Mouse (Mus musculus): ENCODE measurements around the gene Tmem53. TPM values are rescaled to one million over a fixed set of nuclear protein-coding genes. Genes with fewer than 3 reads are reported as not detected.
A peak's percentile ranks its signal among the peaks of the same experiment; 100 is the strongest.

The Tmem53 gene
- 31.1 and 34.5 TPM in 2 replicates for polyA plus RNA-seq (2015; fragmentation: Nextera tagmentation; extraction: Ambion mirVana)

DNA sequence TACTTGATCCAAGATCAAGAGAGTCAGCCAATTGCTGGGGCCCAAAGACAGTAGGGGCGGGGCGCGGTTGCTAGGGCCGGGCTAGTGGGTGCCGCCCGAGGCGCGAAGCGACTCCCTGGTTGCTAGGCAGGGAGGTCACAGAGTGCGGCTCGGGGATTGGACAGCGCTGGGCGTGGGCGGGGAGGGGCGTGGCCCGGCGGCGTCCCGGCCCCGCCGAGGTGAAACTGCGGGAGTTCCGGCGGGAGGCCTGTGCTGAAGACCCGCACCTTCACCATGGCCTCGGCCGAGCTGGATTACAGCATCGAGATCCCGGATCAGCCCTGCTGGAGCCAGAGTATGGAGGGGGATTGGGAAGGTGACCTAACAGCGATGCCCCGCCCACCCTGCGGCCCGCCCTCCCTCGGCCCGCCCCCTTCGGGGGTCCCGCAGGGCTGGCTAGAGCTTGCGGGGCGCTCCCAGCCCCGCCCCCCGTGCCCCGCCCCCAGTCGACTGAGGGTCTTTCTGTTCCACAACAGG is at the start of gene Tmem53, which contains the start of gene Armh1:
Gene Tmem53 (plus strand): TSS at position 151 of the 516 bp plus-strand sequence.
Gene Armh1 (minus strand): TSS at position 325 of the 516 bp plus-strand sequence.
- peak; percentile 99 for ATAC-seq (replicated peaks; ENCODE audit: insufficient number of reproducible peaks, insufficient read depth, low FRiP score, low read depth)
- H3K9ac ChIP-seq: peak within 1 kb of the TSS; percentile 68
- no peaks in the 10 kb centered on the region for H3K27me3 ChIP-seq
- H3K27ac ChIP-seq: peak within 1 kb of the TSS; percentile 86
- WGBS: under 1% methylated on average over 43 of the region's 43 CpGs
- H3K4me1 ChIP-seq (replicated peaks): peaks cover 32% of the 10 kb centered on the region
- H3K36me3 ChIP-seq: no peaks in the 10 kb centered on the region
- H3K9me3 ChIP-seq (replicated peaks): no peaks in the 10 kb centered on the region
- H3K4me3 ChIP-seq: peak within 1 kb of the TSS; percentile 71
- H3K4me2 ChIP-seq: peak within 1 kb of the TSS; percentile 68

DNA sequence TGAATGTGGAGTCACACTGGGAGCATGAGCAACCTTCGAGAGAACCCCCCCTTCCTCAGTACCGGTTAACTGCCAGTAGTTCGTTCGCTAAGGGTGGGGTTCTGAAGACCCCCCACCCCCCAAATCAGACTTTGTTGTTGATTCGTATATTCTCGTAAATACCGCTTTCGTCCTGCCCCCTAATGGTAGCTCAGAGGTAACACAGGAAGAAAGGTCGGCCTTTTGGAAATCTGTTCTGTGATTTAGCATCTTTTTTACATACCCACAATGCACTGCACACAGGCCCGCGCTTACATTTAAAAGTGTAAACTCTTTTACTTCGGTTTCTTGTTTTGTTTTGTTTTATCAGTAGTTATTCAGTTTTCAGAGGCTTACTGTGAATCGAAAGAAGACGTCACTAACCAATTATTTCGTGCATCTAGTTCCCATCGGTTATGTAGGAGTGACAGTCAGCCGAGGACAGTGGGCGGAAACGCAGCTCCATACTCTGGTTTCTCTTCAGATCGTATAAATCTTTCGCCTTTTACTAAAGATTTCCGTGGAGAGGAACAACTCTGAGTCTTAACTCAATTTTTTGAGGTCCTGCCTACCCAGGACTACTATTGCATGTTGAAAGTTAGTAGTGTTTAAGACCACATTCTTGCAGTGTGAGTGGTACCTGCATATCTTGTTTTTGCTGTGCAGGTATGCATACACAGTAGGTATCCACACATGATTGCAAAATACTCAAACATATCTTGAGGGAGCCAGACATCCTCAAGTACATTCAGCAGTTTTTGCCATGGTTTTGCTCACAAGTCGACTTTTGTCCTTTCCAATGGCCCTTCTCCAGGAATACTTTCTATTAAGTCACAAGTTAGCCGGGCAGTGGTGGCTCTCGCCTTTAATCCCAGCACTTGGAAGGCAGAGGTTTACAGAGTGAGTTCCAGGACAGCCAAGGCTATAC is 49.4 kb upstream of the Tmem53 start:
- Histone ChIP-seq H3K9ac (peak overlapping the region; percentile 36; the same call in 1 of the 2 replicates), H3K36me3 (no peaks in the 10 kb centered on the region), H3K4me2 (peak overlapping the region; percentile 56), H3K4me3 (peak overlapping the region; percentile 34), H3K27ac (peak overlapping the region; percentile 55), H3K27me3 (no peaks in the 10 kb centered on the region), H3K4me1 (replicated peaks) (no peaks in the 10 kb centered on the region), H3K9me3 (replicated peaks) (no peaks in the 10 kb centered on the region)
- ATAC-seq (replicated peaks; ENCODE audit: insufficient number of reproducible peaks, insufficient read depth, low FRiP score, low read depth): peak; percentile 67; the same call in 1 of the 2 replicates
- under 1% methylated on average over 25 of the region's 25 CpGs for WGBS

DNA sequence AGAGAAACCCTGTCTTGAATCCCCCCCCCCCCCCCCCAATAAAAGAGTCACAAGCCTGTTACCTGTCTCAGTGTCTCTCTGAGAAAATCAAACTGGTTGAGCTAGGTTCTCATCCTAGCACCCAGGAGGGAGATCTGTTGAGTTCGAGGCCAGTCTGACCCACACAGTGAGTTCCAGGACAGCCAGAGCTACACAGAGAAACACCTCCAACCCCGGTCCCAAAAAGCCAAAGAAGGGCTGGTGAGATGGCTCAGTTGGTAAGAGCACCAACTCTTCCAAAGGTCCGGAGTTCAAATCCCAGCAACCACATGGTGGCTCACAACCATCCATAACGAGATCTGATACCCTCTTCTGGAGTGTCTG is 48.8 kb upstream of the Tmem53 start:
- 63% methylated on average over 4 of the region's 4 CpGs for WGBS
- H3K36me3 ChIP-seq: no peaks in the 10 kb centered on the region
- peak overlapping the region; percentile 55 for H3K27ac ChIP-seq
- H3K9ac ChIP-seq: no peak overlapping the region
- H3K9me3 ChIP-seq (replicated peaks): no peaks in the 10 kb centered on the region
- H3K4me1 ChIP-seq (replicated peaks): no peaks in the 10 kb centered on the region
- H3K4me2 ChIP-seq: peak overlapping the region; percentile 56
- ATAC-seq (replicated peaks; ENCODE audit: insufficient number of reproducible peaks, insufficient read depth, low FRiP score, low read depth): no peak
- no peaks in the 10 kb centered on the region for H3K27me3 ChIP-seq
- H3K4me3 ChIP-seq: no peak overlapping the region

DNA sequence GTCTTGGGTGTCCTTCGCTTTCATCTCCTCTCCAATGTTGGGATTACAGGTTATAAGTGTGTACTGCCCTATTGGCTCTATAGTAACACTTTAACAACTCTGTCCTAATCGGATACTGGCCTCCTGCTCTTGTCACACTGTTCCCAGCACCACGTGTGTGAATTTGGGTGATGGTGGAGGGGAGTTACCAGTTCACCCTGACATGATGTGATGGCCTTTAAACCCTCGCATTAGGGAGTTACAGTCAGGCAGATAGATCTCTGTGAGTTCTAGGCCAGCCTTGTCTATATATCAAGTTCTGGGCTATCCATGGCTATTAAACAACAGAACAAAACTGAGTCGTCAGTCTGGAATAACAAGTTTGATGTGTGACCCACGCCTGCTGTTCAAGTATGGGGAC is 42.2 kb upstream of the Tmem53 start:
- Histone ChIP-seq H3K27me3 (no peaks in the 10 kb centered on the region), H3K9me3 (replicated peaks) (no peaks in the 10 kb centered on the region), H3K4me2 (no peak overlapping the region), H3K4me1 (replicated peaks) (no peaks in the 10 kb centered on the region), H3K36me3 (no peaks in the 10 kb centered on the region), H3K4me3 (no peak overlapping the region), H3K27ac (no peak overlapping the region), H3K9ac (no peak overlapping the region)
- WGBS: 83% methylated on average over 6 of the region's 6 CpGs
- ATAC-seq (replicated peaks; ENCODE audit: insufficient number of reproducible peaks, insufficient read depth, low FRiP score, low read depth): no peak

DNA sequence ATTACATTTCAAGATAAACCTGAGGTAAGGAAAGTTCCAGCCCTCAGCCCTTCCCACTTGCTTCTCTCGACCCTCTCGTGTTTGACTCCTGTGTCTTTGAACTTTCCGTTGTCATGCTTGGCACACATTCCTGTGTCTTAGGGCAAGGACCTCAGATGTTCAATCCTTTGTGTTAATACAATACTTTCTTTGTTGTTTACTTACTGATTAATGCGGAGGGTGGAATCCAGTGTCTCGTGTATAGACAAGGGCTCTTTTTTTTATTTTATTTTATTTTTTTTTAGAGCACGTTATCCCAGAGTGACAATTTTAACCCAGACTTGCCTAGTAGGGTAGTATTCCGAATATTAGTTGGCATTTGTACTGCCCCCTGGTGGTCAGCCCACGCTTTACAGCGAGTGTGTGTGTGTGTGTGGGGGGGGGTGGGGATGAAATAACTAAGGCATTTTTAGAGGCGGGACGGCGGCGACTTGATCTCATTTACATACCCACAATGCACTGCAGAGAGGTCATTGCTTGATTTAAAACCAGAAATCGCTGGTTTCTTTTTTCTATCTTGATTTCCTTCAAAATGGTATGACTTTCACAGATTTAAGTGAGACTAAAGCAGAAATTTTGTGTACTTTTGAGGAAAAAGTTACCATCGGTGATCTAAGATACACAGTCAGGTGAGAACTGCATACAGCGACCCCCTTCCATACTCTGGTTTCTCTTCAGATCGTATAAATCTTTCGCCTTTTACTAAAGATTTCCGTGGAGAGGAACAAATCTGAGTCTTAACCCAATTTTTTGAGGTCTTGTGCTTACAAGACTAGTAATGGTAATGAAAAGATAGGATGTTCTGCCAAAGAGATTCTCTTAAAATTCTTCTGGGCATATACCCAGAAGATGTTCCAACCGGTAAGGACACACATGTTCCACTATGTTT is 41.3 kb upstream of the Tmem53 start:
- Histone ChIP-seq H3K9ac (no peak overlapping the region), H3K4me1 (replicated peaks) (no peaks in the 10 kb centered on the region), H3K4me2 (peak overlapping the region; percentile 46), H3K9me3 (replicated peaks) (no peaks in the 10 kb centered on the region), H3K4me3 (0 out of 2 replicates have a peak overlapping the region, but pooled peaks have one; percentile 4), H3K27me3 (no peaks in the 10 kb centered on the region), H3K36me3 (no peaks in the 10 kb centered on the region), H3K27ac (no peak overlapping the region)
- ATAC-seq (replicated peaks; ENCODE audit: insufficient number of reproducible peaks, insufficient read depth, low FRiP score, low read depth): 0 out of 2 replicates have a peak, but pooled peaks have one; percentile 22
- 7% methylated on average over 20 of the region's 20 CpGs for WGBS

DNA sequence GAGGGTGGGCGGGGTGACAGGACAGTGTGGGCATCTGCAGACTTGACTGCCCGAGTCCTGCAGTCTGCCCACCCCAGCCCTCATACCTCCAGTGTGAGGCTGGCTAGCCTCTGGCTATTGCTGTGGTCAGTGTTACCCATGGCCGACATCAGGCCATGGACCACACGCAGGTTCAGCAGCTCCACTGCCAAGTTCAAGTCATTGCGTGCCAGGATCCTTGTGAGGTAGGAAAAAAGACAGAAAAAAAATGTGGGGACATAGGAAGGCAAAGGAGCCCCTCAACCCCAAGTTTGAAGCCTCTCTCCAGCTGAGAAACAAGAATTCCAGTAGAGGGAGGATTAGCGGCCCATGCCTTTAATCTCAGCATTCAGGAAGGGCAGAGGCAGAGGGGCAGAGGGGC is 37.5 kb upstream of the Tmem53 start:
- Histone ChIP-seq H3K9ac (no peak overlapping the region), H3K4me3 (no peak overlapping the region), H3K4me1 (replicated peaks) (peaks cover 8% of the 10 kb centered on the region; the same call in 1 of the 2 replicates), H3K4me2 (no peak overlapping the region), H3K9me3 (replicated peaks) (no peaks in the 10 kb centered on the region), H3K36me3 (no peaks in the 10 kb centered on the region), H3K27ac (no peak overlapping the region), H3K27me3 (no peaks in the 10 kb centered on the region)
- no peak for ATAC-seq (replicated peaks; ENCODE audit: insufficient number of reproducible peaks, insufficient read depth, low FRiP score, low read depth)
- WGBS: 82% methylated on average over 6 of the region's 6 CpGs

DNA sequence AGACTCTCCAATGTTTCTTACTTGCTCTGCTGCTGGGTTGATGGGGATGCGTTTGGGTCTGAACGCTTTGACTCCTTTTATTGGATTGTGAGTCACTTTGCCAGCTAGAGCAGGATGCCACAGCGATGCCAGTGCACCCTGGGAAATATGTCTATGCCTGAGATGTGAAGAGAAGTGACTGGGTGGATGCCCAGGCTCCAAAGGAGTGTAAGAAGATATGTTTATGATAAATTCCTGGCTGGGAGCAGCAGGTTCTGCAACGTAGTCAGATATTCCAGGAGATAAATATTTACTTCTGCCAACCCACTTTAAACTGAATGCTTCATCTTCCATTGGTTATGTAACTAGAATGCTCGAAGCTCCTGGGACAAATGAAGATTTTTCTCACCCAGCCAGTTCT is 34.7 kb upstream of the Tmem53 start:
- ATAC-seq (replicated peaks; ENCODE audit: insufficient number of reproducible peaks, insufficient read depth, low FRiP score, low read depth): no peak
- WGBS: 67% methylated on average over 5 of the region's 5 CpGs
- Histone ChIP-seq H3K4me2 (no peak overlapping the region), H3K4me1 (replicated peaks) (peaks cover 8% of the 10 kb centered on the region; the same call in 1 of the 2 replicates), H3K36me3 (no peaks in the 10 kb centered on the region), H3K9me3 (replicated peaks) (no peaks in the 10 kb centered on the region), H3K27me3 (no peaks in the 10 kb centered on the region), H3K4me3 (no peak overlapping the region), H3K27ac (no peak overlapping the region), H3K9ac (no peak overlapping the region)

DNA sequence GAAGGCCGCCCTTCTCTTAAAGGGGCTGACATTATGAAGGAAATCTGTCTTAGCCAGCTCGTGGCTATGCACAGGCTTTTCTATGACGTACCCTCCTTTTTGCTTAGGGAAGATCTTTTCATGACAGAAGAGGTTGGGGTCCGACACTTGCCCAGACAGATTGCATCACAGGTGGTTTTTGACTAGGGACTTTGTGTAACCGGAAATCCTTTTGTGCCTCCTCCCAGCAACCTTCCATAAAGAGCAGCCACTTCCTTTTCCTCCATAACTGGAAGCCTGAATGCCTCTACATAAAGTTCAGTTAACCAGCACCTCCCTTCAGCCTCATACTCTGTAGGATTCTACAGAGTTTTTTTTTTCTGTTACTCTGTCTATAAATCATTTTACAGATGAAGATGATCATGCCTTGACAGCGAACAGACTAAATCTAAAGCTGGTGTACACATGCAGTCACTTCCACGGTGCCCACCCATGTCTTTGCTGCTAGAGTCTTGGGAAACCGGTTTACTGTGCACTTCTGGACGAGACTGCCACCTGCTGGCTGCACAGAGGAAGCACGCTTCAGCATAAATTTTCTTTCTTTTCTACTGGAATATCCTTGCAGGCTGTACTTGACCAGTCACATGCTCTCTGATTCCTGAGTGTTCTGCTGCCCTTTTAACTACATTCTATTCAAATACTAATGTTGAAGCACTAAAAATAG is 33.1 kb upstream of the Tmem53 start:
- H3K36me3 ChIP-seq: no peaks in the 10 kb centered on the region
- H3K4me3 ChIP-seq: no peak overlapping the region
- peaks cover 8% of the 10 kb centered on the region; the same call in 1 of the 2 replicates for H3K4me1 ChIP-seq (replicated peaks)
- ATAC-seq (replicated peaks; ENCODE audit: insufficient number of reproducible peaks, insufficient read depth, low FRiP score, low read depth): no peak
- H3K9me3 ChIP-seq (replicated peaks): no peaks in the 10 kb centered on the region
- WGBS: 30% methylated on average over 10 of the region's 10 CpGs
- no peak overlapping the region for H3K4me2 ChIP-seq
- no peaks in the 10 kb centered on the region for H3K27me3 ChIP-seq
- no peak overlapping the region for H3K9ac ChIP-seq
- no peak overlapping the region for H3K27ac ChIP-seq

DNA sequence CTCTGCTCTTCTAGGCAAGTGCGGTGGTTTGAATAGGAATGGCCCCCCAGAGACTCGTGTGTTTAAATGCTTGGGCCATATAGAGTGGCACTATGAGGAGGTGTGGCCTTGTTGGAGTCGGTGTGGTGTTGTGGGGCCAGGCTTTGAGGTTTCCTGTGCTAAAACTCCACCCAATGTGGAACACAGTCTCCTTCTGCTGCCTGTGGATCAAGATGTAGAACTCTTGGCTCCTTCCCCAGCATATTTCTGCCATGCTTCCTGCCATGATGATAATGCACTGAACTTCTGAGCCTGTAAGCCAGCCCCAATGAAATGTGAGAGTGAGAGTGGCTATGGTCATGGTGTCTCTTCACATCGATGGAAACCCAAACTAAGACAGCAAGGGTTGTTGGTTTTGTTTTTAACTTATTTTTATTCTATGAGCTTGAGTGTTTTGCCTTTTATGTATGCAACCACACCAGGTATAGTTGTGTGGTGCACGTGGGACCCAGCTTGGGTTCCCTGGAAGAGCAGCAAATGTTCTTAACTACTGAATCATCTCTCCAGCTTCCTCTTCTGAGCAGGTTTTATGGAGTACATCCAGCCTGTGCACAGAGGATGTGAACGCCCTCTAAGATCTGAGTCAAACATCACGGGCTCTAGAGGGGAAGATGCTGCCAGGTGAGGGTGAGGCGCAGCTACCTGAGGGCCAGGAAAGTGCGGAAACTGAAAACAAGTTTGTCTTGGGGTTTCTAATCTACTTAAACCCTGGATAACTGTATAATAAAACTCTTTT is 30.8 kb upstream of the Tmem53 start:
- no peak overlapping the region for H3K4me2 ChIP-seq
- ATAC-seq (replicated peaks; ENCODE audit: insufficient number of reproducible peaks, insufficient read depth, low FRiP score, low read depth): no peak

DNA sequence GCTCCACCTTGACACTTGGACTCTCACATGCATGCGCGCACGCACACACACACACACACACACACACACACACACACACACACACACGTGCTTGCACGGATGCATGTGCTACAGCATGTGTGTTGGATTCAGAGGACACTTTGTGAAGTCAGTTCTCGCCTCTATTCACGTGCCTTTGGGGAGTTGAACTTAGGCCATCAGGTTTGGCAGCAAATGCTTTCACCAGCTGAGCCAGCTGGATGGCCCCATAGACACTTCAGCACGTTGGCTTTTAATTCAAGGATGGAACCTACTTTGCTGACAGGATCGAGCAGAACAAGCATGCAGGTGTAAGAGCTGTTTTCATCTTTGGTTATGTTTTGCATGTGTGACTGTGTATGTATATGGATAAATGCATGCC is 29.9 kb upstream of the Tmem53 start:
- Histone ChIP-seq H3K9me3 (replicated peaks) (no peaks in the 10 kb centered on the region), H3K4me1 (replicated peaks) (peaks cover 13% of the 10 kb centered on the region), H3K27me3 (no peaks in the 10 kb centered on the region), H3K36me3 (no peaks in the 10 kb centered on the region), H3K4me2 (no peak overlapping the region), H3K9ac (no peak overlapping the region), H3K4me3 (no peak overlapping the region), H3K27ac (no peak overlapping the region)
- no peak for ATAC-seq (replicated peaks; ENCODE audit: insufficient number of reproducible peaks, insufficient read depth, low FRiP score, low read depth)
- 77% methylated on average over 9 of the region's 9 CpGs for WGBS

More for the DNA sequence above, 30.8 kb upstream of the Tmem53 start:
- WGBS: 69% methylated on average over 9 of the region's 9 CpGs
- no peaks in the 10 kb centered on the region for H3K9me3 ChIP-seq (replicated peaks)
- H3K27me3 ChIP-seq: no peaks in the 10 kb centered on the region
- no peak overlapping the region for H3K27ac ChIP-seq
- H3K36me3 ChIP-seq: no peaks in the 10 kb centered on the region
- H3K4me3 ChIP-seq: no peak overlapping the region
- H3K9ac ChIP-seq: no peak overlapping the region
- H3K4me1 ChIP-seq (replicated peaks): peaks cover 13% of the 10 kb centered on the region

Data from heart, embryonic 15.5 days (tissue).